Mouse (Mus musculus) embryonic fibroblast, embryonic 13.5 days (primary cell): ENCODE measurements at regions not wholly inside any gene's neighbourhood (a gene's known extent, or its start where the extent isn't known, plus 50 kb on each side); places are given as distances from the start of the nearest gene placed in this dataset.
"Not testable (repeated sequence)": the region's sequence is repeated elsewhere in the genome, so short reads cannot be mapped to it uniquely, and the experiment has no call there.

Source experiments
- H3K27ac ChIP-seq: 2 replicates; pipeline ENCODE4 v1.5.1; 2012; ENCODE audit warnings: low read length, control low read depth, inconsistent platforms; ENCODE audit not compliant: insufficient read depth
- H3K4me1 ChIP-seq: 2 replicates; pipeline ENCODE4 v1.6.1; 2011; ENCODE audit warnings: low read length; ENCODE audit not compliant: control insufficient read depth, insufficient read depth
- H3K4me3 ChIP-seq: 2 replicates; pipeline ENCODE4 v1.5.1; 2011; ENCODE audit warnings: mild to moderate bottlenecking, control low read depth, low read length; ENCODE audit not compliant: insufficient read depth
- CTCF ChIP-seq: IDR thresholded peaks from 2 replicates; pipeline ENCODE4 v1.5.1; 2011; ENCODE audit warnings: mild to moderate bottlenecking, control low read depth, low read length, moderate library complexity, borderline replicate concordance; ENCODE audit not compliant: insufficient read depth
- POLR2A ChIP-seq: IDR thresholded peaks from 2 replicates; pipeline ENCODE4 v1.6.1; 2011; ENCODE audit warnings: low read depth, mild to moderate bottlenecking, control low read depth, low read length, moderate library complexity

DNA sequence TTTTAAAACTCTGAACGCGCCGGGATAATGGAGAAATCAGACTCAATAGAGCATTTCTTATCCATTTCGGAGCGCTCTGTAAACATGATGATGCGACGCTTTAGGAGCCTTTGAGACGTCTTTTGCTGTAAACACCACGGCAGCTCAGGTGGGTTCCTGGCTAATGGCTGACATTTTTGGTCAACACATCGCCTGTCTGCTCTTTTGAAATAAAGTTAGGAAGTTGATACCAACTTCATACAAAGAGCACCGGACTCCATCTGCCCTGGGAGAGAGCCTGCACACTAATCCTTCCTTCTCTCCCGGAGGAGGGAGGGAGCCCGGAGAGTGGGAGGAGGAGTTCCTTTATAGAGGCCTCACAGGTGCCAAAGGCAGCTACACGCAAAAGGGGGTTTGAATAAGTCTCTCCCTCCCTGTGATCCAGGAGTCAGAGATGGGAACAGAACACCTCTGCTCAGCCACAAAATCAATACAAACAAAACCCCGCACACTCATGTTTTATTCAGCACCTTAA is 63.8 kb upstream of the Srsf6 start:
- TF ChIP-seq CTCF, result no peak
- no peak for TF ChIP-seq POLR2A
- no peak overlapping the region for H3K27ac ChIP-seq
- peaks cover 2% of the 10 kb centered on the region; the same call in 1 of the 2 replicates for H3K4me1 ChIP-seq
- no peak overlapping the region for H3K4me3 ChIP-seq

DNA sequence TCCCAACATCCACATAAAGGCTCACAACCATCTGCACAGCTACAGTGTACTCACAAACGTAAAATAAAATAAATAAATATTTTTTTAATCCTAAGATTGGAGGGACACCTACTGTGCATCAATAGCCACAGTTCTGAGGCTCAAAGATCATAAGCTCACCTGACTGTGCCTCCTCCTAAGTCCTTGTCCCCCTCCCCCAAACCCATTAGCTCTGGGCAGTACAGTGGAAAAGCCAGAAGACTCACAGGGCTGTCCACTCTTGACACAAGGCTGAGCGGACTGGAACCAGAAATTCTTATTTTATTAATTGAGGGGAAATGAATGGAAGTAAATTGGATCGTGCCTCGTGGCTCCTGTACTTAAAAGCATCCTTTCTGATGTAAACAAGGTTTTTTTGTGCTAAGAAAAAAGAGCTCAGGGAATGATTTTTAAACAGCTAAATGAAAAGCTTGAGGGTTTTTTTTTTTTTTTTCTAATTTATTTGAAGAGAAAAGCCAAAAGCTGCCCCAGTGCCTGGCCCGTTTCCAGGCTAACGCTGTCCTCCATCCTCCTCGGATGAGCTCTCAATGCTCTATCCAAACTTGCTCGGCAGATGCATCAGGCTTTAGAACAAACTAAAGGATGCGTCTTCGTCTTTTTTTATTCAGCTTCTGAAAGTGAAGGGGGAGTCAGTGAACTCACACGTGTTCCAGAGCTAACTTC is 64.6 kb upstream of the Srsf6 start:
- H3K4me3 ChIP-seq, result no peak overlapping the region
- no peak for TF ChIP-seq POLR2A
- TF ChIP-seq CTCF, result no peak
- peaks cover 2% of the 10 kb centered on the region; the same call in 1 of the 2 replicates for H3K4me1 ChIP-seq
- no peak overlapping the region for H3K27ac ChIP-seq

- TF ChIP-seq CTCF, result no peak
- TF ChIP-seq POLR2A, result no peak
- H3K4me1 ChIP-seq, result peaks cover 2% of the 10 kb centered on the region; the same call in 1 of the 2 replicates
- no peak overlapping the region for H3K4me3 ChIP-seq
These were observed 66.8 kb upstream of the Srsf6 start for GRCm38 (mm10) chr2:162864571-162864970.

DNA sequence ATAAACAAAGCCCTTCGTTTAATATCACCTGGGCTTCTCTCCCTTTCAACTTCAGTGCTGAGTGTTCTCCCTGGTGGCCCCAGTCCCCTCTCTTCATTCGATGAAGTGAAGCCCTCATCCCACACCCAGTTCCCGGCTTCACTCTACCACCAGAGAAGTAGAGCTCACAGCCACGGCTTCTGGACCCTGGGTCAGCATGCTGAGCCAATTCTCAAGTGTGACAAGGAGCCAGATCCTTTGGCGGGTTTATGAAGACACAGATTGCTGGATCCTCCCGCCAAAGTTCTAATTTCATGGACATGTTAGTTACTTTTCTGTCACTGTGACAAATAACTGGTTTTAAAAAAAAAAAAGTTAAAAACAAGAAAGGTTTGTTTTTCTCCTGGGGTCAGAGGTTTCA is 76.7 kb upstream of the Srsf6 start:
- Histone ChIP-seq H3K4me1 (no peaks in the 10 kb centered on the region), H3K4me3 (no peak overlapping the region), H3K27ac (no peak overlapping the region)
- TF ChIP-seq POLR2A, result no peak
- no peak for TF ChIP-seq CTCF

More at GRCm38 (mm10) chr2:162864571-162864970, 66.8 kb upstream of the Srsf6 start:
- H3K27ac ChIP-seq, result no peak overlapping the region

DNA sequence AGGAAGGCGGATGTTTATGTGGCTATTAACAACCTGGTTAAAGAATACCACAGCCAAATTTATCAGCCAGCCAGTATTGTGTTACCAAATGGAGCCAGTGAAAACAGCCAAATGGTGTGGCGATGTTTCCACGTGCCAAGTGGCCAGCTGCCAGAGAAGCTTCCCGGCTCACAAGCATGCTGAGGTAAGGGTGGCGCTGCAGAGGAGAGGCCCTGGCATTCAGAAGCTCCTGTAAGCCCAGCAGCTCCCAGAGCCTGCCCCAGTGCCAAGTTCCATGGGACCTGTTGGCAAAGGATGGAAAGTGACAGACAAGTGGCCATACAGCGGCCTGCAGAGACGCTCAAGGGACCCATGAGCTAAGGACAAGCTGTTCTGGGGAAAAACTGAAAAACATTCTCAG is 77.8 kb upstream of the Srsf6 start:
- no peak overlapping the region for H3K27ac ChIP-seq
- TF ChIP-seq POLR2A (no peak), CTCF (no peak)
- no peak overlapping the region for H3K4me3 ChIP-seq
- no peaks in the 10 kb centered on the region for H3K4me1 ChIP-seq

- not testable (repeated sequence) for H3K27ac ChIP-seq
These were observed 89.6 kb upstream of the Srsf6 start for GRCm38 (mm10) chr2:162841761-162842160.

DNA sequence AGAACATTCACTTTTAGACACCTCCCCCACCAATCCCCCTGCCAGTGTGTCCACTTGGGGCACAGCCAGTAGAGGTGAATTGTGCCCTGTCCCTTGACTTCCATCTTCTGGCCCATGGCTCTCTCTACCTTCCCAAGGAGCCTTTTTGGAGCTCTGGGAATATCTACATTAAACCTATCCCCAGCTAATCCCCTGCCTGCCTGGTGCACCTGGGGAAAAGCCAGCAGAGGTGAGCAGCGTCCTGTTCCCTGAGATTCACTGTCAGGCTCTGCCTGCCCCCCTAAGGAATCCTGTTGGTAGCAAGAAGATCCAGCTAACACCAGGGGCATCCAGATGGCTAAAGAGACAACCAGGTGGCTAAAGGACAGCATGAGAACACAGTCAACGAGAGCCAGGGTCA is 93.6 kb upstream of the Srsf6 start:
- Histone ChIP-seq H3K4me3 (no peak overlapping the region), H3K4me1 (no peaks in the 10 kb centered on the region), H3K27ac (no peak overlapping the region)
- TF ChIP-seq CTCF (no peak), POLR2A (no peak)

More at GRCm38 (mm10) chr2:162841761-162842160, 89.6 kb upstream of the Srsf6 start:
- H3K4me1 ChIP-seq, H3K4me3 ChIP-seq: not testable (repeated sequence)

DNA sequence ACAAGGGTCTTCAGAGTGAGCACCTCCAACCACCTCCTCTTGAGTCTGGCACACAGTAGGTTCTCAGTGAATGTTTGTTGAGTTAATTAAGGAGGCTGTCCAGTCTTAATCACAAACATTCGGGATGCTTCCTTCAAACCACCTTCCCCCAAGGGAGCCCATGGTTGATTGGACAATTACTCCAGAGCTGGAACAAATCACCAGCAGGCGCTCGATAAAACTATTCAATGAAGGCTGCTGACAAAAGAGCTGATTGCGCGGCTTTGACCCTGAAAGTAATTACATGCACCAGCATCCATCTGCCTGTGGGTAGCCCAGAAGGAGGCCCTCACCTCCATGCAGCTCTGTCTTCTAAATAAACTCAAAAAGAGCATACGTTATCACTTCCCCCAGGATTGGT is 97.6 kb upstream of the Srsf6 start:
- no peak for TF ChIP-seq POLR2A
- Histone ChIP-seq H3K4me3 (no peak overlapping the region), H3K4me1 (no peaks in the 10 kb centered on the region), H3K27ac (no peak overlapping the region)

- TF ChIP-seq POLR2A (no peak), CTCF (no peak)
- H3K4me3 ChIP-seq, result no peak overlapping the region
- no peak overlapping the region for H3K27ac ChIP-seq
- H3K4me1 ChIP-seq, result peaks cover 5% of the 10 kb centered on the region
These were observed 112.5 kb upstream of the Srsf6 start for GRCm38 (mm10) chr2:162818787-162819186.

GRCm38 (mm10) chr2:162814205-162814604 is 117.1 kb upstream of the Srsf6 start:
- H3K4me1 ChIP-seq, result peaks cover 5% of the 10 kb centered on the region
- TF ChIP-seq POLR2A (no peak), CTCF (no peak)
- H3K27ac ChIP-seq, result no peak overlapping the region
- no peak overlapping the region for H3K4me3 ChIP-seq

DNA sequence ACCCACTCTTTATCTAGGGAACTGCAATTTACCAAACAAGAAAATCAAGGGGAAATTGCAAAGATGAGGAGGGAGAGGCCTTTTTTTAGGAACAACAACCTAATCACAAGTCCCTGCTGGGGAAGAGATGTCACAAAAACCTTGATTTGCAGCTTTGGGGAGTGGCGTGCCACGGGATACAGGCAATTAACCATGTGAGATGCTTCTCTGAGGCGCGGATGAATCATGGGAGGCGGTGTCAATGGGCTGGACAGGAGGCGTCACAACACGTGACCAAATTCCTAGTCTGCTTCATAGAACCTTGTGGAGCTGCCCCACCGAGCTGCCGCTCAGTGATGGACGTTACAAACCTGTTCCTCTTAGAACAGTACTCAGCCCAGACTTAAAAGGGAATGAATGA is 123.6 kb upstream of the Srsf6 start:
- TF ChIP-seq CTCF, result no peak
- no peak for TF ChIP-seq POLR2A
- Histone ChIP-seq H3K4me3 (no peak overlapping the region), H3K4me1 (no peaks in the 10 kb centered on the region), H3K27ac (no peak overlapping the region)
